Mouse (Mus musculus): ENCODE measurements at regions not wholly inside any gene's neighbourhood (a gene's known extent, or its start where the extent isn't known, plus 50 kb on each side); places are given as distances from the start of the nearest gene placed in this dataset.

DNA sequence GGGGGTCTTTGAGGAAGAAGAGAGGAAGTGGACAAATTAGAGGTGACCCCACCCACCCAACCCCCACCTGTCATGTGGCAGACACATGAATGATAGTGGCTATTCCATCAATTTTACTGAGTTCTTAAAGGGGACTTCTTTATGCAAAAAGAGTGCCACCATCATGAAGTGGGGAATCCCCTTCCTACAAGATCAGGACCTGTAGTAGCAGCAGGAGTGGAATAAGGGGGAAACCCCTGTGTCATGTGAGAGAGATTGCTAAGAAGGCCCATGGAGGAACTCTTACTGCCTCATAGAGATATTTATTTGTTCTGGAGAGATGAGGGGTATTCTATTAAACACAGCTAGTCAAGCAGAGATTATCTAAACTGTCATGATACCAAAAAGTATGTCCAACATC lies 393.4 kb upstream of the Atp11b start:
- DNase-seq (ENCODE audit: low read depth, low spot score): no peak

DNA sequence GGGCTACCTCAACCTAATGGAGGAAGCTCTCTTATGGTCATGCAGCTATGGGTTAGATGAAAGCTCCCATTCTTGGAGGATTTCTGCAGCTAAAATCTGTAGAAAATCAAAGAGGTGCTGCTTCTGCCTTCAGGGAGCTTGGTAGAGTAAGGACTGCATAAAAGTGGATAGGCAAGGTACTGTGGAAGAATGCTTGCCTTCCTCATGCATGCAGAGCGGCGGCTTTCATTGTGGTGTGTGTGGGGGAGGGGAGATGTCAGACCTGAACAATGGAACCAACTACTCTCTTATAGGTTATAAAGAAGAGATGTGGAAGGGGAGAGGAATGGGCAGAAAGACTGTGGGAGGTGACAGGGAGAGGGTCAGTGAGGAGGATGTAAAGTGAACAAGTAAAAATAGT lies 392.8 kb upstream of the Atp11b start:
- DNase-seq (ENCODE audit: low read depth, low spot score): no peak

DNA sequence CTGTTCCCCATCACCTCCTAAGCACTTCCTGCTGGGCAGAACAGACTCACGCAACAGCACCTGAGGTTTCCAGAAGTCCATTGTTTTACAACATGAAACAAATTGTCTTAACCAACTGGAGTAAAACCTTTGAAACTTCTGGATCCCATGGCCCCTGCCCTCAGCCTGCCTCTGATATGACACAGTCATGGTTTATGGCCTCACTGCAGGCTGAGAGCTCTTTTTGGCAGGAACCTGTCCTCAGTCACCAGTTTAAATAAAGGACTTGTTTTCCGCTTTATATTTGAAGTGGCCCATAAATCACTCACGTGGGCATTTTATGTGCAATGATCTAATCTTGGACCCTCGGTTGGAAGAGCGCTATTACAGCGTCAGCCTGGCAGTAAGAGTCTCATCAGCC lies 388.5 kb upstream of the Atp11b start:
- no peak for DNase-seq (ENCODE audit: low read depth, low spot score)

DNA sequence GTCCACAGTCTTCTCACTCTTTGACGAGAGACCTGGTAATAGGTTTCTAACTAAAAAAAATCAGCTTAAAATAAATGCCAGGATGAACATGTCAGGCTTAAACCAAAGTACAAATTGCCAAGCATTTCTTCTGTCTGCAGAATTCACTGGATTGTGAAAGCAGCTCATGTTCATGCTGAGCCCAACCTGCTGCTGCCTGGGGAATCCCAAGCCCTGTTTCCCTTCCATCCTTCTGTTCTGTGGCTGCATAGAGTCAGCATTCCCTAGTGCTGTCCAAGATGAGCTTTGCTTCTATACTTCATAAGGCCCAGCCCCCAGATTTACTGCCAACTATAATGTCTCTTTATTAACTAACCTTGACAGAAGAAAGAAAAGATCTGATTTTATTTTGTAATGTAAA lies 381.6 kb upstream of the Atp11b start:
- no peak for DNase-seq (ENCODE audit: low read depth, low spot score)

DNA sequence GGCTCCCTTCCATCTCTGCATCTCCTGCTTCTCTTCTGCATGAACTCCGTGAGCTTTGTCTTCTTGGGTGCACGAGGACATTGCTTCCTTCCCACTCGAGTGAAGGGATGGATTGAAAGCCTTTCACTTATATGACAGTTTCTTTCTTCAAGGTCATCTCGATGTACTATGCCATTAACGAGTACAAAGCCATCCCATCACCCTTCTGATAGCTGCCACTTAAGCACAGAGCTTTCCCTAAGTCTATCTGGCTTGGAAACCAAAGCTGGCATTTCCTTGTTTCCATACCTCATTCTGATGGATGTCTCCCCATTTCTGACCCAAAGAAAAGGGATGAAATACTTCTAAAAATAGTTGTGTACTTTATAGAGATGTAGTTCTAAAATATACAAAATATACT lies 366.5 kb upstream of the Atp11b start:
- DNase-seq (ENCODE audit: low read depth, low spot score): no peak

DNA sequence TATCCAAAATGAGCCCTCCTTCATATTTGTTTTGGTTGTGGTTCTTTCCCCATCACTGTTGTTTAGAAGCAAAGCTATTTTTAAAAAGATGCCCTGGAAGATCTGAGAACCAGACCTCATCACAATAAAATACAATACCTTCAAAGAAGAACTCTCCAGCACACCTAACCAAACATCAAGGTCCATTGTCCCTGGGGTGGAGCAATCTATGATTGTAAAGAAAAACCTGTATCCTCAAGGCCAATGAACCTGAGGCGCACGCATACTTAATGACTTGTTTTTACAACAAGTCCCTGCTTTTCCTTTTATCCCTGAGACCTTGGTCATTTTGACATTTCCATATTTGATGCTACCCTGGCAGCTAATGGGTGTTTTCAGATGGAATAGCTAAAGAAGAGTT lies 361.2 kb upstream of the Atp11b start:
- no peak for DNase-seq (ENCODE audit: low read depth, low spot score)

DNA sequence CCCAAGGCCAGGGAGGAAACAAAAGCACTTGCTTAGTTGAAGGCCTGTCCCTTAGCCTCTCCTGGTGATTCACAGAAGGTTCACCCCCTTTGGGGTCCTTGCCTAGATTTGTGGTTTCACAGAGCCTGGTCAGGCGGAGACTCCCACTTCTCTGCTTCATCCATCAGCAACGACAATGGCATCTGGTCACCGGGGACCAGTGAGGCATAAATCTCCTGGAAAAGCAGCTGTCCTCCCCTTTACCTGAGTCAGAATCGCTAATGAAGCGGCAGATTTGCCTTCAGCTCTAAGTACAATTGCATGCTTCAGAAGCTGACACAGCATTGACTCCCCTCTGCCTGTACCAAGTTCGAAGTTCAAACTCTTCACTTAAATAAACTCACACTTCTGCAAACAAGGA lies 353.7 kb upstream of the Atp11b start:
- DNase-seq (ENCODE audit: low read depth, low spot score): no peak

DNA sequence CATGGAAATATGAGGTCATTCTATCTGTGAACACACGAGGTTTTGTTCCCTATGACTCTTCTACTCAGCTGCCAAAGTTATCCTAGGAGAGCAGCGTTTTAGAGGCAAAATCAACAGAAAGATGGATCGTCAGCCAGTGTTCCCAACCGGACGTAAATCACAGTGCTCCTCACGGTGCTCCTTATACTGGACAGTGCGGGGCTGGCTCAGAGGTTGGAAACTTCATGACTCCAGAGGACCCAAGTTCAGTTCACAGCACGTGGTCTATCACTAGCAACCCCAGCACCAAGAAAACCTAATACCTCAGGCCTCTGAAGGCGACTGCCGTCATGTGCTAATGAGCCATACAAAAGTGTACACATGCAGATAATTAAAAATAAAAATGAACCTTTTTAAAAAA lies 351.2 kb upstream of the Atp11b start:
- no peak for DNase-seq (ENCODE audit: low read depth, low spot score)

DNA sequence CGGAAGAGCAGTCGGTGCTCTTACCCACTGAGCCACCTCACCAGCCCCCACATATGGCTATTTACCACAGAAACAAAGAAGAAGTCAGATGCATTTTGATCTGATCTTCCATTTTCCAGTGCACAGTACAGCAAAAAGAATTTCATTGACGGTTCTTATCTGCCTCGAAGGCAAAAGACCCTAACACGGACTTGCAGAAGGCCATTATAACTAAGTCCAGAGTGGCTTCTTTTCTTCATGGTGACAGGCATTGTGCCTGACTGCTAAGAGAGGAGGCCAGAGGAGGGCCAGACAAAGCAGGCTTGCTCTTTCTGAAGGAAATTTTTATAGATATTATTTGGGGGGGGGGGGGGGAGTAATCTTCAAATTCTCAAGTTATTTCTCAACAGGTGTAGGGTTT lies 350.0 kb upstream of the Atp11b start:
- no peak for DNase-seq (ENCODE audit: low read depth, low spot score)

DNA sequence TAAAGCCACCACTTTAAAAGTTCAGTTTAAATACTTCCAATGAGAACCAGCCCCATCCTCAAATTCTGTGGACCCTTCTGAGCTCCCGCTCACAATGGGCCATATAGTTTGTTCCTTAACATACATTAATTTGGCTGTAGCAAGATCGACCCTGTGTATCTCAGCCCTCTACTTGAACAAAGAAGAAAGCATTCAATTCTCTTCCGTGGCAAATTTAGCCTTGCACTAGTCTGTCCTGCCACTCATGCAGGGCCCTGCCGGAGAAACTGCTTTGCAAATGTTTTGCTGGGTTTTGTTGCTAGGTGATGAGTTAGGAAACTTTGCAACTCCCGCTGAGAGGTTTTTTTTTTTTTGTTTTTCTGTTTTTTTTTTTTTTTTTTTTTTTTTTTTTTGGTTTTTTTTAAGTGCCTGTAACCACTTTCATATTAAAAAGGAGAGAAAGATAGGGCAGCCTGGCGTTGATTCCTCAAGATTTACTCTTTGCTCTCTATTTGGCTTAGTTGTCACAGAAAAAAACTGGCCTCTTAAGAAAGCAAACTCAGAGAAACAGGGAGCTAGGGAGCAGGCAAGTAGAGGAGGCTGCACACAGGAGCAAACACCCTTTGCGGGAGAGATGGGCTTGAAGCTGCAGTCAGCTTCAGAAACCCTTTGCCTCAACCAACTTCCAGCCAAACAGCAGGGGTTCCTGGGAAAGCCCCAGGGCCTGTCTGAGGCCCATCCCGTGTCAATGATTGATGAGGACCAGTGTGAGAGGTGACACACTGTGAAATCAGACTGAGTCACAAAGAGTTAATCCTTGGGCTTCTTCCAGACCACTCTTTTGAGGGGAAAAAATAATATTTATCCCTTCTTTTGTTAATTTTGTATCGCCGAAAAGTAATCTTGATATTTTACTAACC lies 349.2 kb upstream of the Atp11b start:
- DNase-seq (ENCODE audit: low read depth, low spot score): peak; percentile 12

DNA sequence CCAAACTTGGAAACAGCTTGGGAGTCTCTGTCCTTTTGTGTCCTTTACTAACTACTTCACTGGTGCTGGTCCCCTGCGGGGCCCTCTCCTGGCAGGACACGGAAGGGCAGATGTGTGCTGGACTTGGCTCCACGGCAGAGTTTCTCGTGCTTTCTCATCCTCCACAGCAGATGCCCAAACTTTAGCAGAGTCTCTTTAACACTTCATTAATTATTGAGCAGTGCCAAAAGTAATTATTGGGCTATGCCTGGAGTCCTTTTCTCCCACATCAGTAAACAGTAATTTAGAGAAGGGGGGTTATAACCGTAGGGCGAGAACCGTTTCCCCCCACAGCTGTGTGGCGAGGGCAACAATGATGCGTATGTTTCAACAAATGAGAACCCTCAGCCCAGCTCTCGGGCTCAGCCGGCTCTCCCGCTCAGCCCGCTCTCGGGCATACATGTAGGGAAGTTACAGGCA lies 348.3 kb upstream of the Atp11b start:
- peak; percentile 32 for DNase-seq (ENCODE audit: low read depth, low spot score)

DNA sequence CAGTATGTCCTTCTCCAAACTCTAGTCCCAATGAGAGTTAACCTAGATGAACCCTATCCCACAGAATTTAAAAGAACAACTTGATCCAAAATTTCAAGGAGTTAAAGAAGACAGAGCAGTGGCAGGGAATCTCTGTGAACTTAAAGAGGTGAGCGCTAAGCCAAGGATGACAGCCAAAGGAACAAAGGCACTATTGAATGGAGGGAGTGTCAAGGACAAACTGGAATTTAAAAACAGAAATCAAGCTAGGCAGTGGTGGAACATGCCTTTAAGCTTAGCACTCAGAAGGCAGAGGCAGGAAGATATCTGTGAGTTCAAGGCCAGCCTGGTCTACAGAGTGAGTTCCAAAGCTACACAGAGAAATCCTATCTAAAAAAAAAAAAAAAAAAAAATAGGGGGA lies 316.2 kb upstream of the Atp11b start:
- DNase-seq (ENCODE audit: low read depth, low spot score): no peak

DNA sequence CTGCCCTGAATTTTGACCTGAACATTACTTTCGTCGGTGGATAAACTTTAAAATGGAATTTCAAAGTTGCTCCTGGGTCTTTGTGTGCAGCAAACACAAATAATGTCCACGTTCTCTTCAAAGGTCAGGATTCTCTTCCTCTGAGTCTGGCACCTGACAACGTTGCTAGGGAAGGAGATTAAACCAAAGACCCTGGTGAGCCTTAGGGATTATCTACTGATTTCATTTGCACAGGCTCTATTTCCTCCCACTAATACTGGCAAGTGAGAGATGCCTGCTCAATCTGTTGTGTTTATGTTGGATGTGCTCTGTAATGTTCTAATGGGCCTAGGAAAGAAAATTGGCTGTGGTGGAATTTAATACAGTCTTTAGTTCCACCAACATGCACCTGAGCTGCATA lies 291.0 kb upstream of the Atp11b start:
- DNase-seq (ENCODE audit: low read depth, low spot score): no peak

DNA sequence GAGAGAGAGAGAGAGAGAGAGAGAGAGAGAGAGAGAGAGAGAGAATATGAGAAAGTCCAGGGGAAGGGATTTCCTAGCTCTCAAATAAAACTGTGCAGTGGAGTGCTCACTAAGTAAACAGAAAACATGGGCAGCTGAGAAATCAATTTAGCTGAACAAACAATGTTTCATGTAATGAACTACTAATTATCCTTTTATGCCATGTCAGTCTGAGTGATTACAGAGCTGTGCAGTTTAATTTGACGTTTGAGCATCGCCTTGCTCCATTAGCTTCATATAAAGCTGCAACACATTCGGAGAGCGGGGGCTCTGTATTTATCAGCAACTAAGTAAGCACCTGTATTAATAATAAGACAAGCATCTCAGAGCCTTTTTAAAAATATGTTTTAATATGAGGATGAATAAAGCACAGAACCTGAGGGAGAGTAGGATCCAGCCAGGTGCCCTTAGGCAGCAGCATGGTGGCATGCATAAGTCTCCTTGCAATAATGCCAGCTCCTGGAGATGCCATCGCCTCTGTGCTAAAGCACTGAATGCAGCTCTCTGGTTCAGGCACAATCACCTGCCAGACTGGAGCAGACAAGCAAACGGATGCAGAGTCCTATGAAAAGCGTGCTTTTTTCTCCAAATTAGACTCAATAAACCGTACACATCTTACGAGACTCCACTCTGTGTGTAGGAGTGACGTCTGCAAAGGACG lies 289.5 kb upstream of the Atp11b start:
- DNase-seq (ENCODE audit: low read depth, low spot score): no peak

DNA sequence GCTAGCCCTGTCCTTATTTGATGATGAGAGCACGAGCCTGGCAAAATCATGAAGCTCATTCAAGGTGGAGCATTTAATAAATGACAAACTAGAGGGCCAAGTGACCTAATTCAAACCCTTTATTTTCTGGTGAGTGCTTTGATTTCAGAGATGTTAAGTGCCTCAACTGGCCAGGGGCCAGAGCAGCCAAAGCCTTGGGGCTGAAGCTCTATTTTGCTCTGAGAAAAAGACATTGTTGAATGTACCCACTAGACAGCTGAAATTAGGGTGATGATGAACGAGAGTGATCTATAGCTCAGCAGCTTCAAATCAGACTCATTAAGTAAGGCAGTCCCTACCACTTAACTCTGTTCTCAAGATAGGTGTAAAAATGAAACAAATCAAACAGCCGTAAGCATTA lies 287.9 kb upstream of the Atp11b start:
- DNase-seq (ENCODE audit: low read depth, low spot score): no peak

DNA sequence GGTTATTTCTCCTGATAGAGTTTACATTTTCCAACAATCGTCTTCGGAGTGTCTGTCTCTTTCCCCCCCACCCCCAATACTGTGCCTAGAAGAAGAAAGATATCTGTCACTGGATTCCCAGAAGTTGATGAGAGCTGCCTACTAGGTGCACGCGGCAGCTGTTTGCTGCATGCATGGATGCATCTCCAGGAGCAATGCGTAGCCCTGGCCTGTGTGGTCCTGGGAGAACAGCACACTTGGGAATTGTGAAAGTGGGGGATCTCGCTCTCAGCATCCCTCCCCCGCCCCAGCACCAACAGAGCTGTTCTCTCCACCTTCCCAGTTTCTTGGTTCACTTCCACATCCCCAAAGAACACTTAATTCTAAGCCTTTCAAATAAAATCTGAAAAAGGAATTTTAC lies 280.6 kb upstream of the Atp11b start:
- no peak for DNase-seq (ENCODE audit: low read depth, low spot score)

DNA sequence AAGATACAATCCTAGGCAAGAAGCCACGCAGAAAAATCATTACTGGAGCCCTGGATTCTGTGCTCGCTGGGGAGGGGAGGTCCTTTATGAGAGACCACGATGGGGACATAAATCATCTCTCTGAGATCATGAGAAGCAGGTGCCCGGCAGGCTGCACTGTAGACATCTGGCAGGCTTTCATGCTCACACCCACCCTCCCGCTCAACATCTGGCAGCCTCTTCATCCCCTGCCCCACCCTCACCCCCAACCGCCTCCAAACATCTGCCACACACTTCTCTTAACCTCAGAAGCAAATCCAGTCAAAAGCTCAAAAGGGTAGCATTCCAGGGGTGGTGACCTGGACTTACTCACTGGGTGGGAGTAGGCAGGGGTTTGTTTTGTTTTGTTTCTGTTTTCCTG lies 279.5 kb upstream of the Atp11b start:
- no peak for DNase-seq (ENCODE audit: low read depth, low spot score)

DNA sequence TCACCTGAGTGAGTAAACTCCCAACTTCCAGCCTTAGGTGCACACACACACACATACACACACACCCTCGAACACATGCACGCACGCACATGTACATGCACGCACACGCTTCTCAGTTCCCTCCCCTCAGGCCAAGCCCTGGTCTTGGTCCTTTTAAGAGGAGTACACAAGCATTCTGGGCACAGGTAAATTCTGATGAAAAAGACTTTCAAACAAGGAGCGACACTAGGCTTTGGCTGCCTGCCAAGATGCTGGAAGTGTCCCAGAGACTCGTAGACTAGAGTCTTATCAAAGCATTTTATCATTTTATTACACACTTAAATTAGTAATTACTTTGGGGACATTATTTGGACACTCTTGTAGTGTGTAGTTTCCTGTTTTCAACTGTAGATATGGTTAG lies 278.6 kb upstream of the Atp11b start:
- DNase-seq (ENCODE audit: low read depth, low spot score): no peak

DNA sequence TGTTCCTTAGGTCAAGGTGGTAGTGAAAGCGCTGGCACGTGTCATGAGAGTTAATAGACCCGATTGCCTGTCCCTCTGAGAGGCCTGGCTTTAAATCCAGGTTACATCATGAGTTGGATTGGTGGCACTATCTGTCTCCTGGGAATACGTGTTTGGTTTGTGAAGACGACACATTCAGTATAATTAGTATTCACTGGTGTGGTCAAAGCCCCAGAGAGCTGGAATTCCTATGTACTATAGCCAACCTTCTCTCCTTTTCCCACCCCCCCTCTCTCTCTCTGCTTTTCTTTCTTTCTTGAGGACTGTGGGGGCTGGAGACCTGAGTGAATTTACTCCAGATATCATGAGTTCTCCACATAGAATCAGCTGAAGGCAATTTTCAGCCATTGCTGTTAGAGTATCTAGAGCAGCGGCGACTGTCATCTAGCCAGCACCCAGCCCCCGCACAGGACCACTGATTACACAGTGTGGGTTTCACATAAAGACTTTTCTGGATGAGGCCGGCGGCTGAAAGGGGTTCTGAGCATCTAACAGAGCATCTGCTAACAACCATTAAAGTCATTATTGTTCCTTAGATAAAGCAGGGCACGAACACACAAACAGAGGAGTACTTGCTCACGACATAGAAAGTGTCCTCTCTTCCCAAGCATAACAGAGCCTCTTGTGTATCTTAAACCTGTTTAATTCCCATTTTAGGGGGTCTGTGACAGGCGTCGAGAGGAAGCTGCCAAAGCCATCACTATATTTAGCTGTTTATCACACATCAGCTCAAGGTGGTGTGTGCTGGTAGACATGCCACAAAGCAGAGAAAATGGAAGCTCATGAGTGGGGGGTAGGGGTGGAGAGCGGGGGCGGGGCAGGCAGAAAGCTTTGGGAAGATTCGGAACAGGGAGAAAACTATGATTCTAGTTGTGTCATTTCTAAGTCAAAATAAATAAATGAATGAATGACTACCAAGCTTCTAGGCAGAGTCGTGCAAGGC lies 272.9 kb upstream of the Atp11b start:
- no peak for DNase-seq (ENCODE audit: low read depth, low spot score)

DNA sequence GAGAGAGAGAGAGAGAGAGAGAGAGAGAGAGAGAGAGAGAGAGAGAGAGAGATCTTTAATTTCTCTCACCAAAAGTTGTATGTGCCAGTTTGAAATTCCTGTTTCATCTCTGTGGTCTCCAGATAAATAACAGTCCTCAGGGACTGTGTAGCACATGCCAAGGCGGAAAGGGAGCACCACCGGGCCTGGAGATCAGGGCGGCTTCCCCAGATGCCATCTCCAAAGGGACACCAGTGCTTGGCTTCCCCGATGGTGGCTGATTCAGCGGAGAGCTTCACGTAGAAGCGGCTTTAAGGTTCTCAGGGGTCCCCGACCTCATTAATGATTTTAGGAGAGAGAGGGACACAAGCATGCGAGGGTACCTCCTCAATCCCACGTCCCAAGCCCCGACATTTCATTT lies 272.1 kb upstream of the Atp11b start:
- no peak for DNase-seq (ENCODE audit: low read depth, low spot score)

DNA sequence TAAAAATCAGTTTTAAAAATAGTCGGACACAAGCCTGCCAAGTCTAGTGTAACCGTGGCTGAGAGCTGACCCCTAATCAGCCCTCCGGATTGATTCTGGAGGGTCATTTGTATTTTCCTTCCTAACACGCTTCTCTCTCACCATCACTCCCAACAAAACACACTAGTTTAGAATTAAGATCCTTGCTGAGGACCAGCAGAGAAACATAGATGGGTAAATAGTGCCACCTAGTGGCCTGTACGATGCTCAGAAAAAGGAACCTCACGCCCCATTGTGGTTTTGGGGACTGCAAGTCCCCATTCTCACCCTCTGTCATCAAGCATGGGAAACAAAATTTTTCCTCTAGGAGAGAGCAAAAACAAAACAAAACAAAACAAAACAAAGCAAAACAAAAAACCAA lies 271.6 kb upstream of the Atp11b start:
- peak; percentile 66 for DNase-seq (ENCODE audit: low read depth, low spot score)

DNA sequence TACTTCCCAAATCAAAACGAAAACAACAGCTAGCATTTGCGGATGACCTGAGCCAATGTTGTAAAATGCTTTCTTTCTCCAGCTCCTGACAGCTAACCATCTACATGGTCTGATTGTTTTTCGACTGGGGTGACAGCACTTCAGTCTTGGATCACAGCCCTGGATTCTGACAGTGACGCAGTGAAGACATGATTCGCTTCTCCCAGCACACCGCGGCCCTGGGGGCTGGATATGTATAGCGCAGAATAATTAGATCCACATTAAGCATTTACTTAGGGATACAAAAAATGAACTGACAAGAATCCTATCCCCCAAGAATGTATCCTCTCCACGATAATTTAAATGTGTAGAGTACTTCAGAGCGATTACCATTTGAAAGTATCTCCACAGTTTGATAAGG lies 271.1 kb upstream of the Atp11b start:
- no peak for DNase-seq (ENCODE audit: low read depth, low spot score)

Data from brain, embryonic 18.5 days (tissue).